Mouse (Mus musculus) kidney, embryonic 14.5 days (tissue): ENCODE results near the gene Sardh. TPM values are rescaled to one million over a fixed set of nuclear protein-coding genes. Genes with fewer than 3 reads are reported as not detected.
A peak's percentile ranks its signal among the peaks of the same experiment; 100 is the strongest.

ENCODE experiments used
- ATAC-seq: fragments of 200-750 bp; cut with Nextera tagmentation; 2 replicates; pipeline ENCODE4 v1.8.0; 2017; ENCODE audit warnings: moderate number of reproducible peaks, mild to moderate bottlenecking, moderate TSS enrichment, moderate library complexity; ENCODE audit not compliant: low FRiP score, low TSS enrichment
- H3K27ac ChIP-seq: fragments of 300-500 bp; sonication (generic); 2 replicates; pipeline ENCODE4 v1.5.1; 2014; ENCODE audit warnings: low read depth, mild to moderate bottlenecking, low read length, moderate library complexity, mixed read lengths
- H3K27me3 ChIP-seq: fragments of 300-500 bp; sonication (generic); 2 replicates; pipeline ENCODE4 v1.6.1; 2014; ENCODE audit warnings: mild to moderate bottlenecking, low read length; ENCODE audit not compliant: control insufficient read depth, insufficient read depth
- H3K36me3 ChIP-seq: fragments of 300-500 bp; sonication (generic); 2 replicates; pipeline ENCODE4 v1.6.1; 2014; ENCODE audit warnings: low read length, mixed read lengths; ENCODE audit not compliant: control insufficient read depth, insufficient read depth
- H3K4me1 ChIP-seq: fragments of 300-500 bp; sonication (generic); 2 replicates; pipeline ENCODE4 v1.6.1; 2014; ENCODE audit warnings: low read length, mixed read lengths; ENCODE audit not compliant: control insufficient read depth, insufficient read depth
- H3K4me2 ChIP-seq: fragments of 300-500 bp; sonication (generic); replicated peaks from 2 replicates; pipeline ENCODE4 v1.6.1; 2014; ENCODE audit warnings: low read depth, mild to moderate bottlenecking, low read length
- H3K4me3 ChIP-seq: fragments of 300-500 bp; sonication (generic); 2 replicates; pipeline ENCODE4 v1.5.1; 2014; ENCODE audit warnings: mild to moderate bottlenecking, low read length
- H3K9ac ChIP-seq: fragments of 300-500 bp; sonication (generic); 2 replicates; pipeline ENCODE4 v1.6.1; 2014; ENCODE audit warnings: low read depth, mild to moderate bottlenecking, low read length, moderate library complexity
- H3K9me3 ChIP-seq: fragments of 300-500 bp; sonication (generic); 2 replicates; pipeline ENCODE4 v1.6.1; 2016; ENCODE audit warnings: low read length; ENCODE audit not compliant: control insufficient read depth
- WGBS: fragments of 180-500 bp; shearing (Covaris S2); extraction: QIAGEN DNeasy Blood & Tissue Kit; methylation state at CpG from one replicate; pipeline ENCODE4 v1.1.7; 2014; 5-methylcytosine and 5-hydroxymethylcytosine counted together
- polyA plus RNA-seq: library from polyadenylated mRNA; unstranded; fragments of >200 nt; fragmentation: Nextera tagmentation; extraction: Ambion mirVana; gene quantifications from 2 replicates; pipeline ENCODE4 v1.2.1, GENCODE M21; 2014

The Sardh gene
- polyA plus RNA-seq, 1 experiment from 2014 or later: 29.9 TPM

- Histone ChIP-seq H3K4me3 (no peak overlapping the region), H3K27me3 (no peaks in the 10 kb centered on the region), H3K4me2 (no peak overlapping the region), H3K36me3 (peaks cover 4% of the 10 kb centered on the region; the same call in 1 of the 2 replicates), H3K9me3 (no peaks in the 10 kb centered on the region), H3K4me1 (0 out of 2 replicates have a peak, but pooled peaks cover 3% of the 10 kb centered on the region), H3K9ac (no peak overlapping the region), H3K27ac (no peak overlapping the region)
- peak; percentile 56; the same call in 1 of the 2 replicates for ATAC-seq
- WGBS: 14% methylated on average over 3 of the region's 3 CpGs
These were observed 12.4 kb downstream of the Sardh start for GRCm38 (mm10) chr2:27235729-27236128.

DNA sequence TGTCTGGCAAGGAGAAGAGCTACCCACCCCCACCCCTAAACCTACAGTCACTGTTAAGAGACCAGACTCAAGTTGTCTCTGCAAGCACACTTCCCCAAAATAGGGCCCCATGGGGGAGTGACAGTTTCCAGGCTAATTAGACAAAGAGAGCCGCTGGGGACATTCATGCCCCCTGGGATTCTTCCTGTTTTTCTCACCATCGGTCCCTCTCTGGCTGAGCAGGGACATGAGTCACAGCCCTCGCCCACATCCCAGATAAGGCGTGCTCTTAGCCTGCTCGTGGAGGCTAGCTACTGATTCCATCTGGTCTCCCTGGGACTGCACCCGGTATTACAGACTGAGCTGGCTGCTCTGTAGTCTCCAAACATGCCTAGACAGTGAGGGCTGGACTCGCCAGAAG is 15.8 kb downstream of the Sardh start:
- Histone ChIP-seq H3K9me3 (no peaks in the 10 kb centered on the region), H3K27me3 (no peaks in the 10 kb centered on the region), H3K4me3 (no peak overlapping the region), H3K27ac (no peak overlapping the region), H3K9ac (peak overlapping the region; percentile 12; the same call in 1 of the 2 replicates), H3K36me3 (peaks cover 6% of the 10 kb centered on the region; the same call in 1 of the 2 replicates), H3K4me2 (no peak overlapping the region), H3K4me1 (0 out of 2 replicates have a peak, but pooled peaks cover 3% of the 10 kb centered on the region)
- no peak; the same call in 1 of the 2 replicates for ATAC-seq
- WGBS: 20% methylated on average over 7 of the region's 7 CpGs

GRCm38 (mm10) chr2:27229481-27230105 is 18.5 kb downstream of the Sardh start:
- H3K27ac ChIP-seq: no peak overlapping the region
- H3K36me3 ChIP-seq: 0 out of 2 replicates have a peak, but pooled peaks cover 2% of the 10 kb centered on the region
- no peaks in the 10 kb centered on the region for H3K9me3 ChIP-seq
- no peak overlapping the region for H3K4me2 ChIP-seq
- 86% methylated on average over 2 of the region's 2 CpGs for WGBS
- ATAC-seq: no peak
- H3K4me1 ChIP-seq: 0 out of 2 replicates have a peak, but pooled peaks cover 3% of the 10 kb centered on the region
- no peaks in the 10 kb centered on the region for H3K27me3 ChIP-seq
- H3K4me3 ChIP-seq: no peak overlapping the region
- H3K9ac ChIP-seq: no peak overlapping the region

GRCm38 (mm10) chr2:27228809-27229480 is 19.2 kb downstream of the Sardh start:
- 80% methylated on average over 5 of the region's 5 CpGs for WGBS
- ATAC-seq: no peak
- Histone ChIP-seq H3K4me3 (no peak overlapping the region), H3K4me2 (no peak overlapping the region), H3K27ac (no peak overlapping the region), H3K27me3 (no peaks in the 10 kb centered on the region), H3K9me3 (no peaks in the 10 kb centered on the region), H3K36me3 (0 out of 2 replicates have a peak, but pooled peaks cover 2% of the 10 kb centered on the region), H3K9ac (no peak overlapping the region), H3K4me1 (0 out of 2 replicates have a peak, but pooled peaks cover 3% of the 10 kb centered on the region)

DNA sequence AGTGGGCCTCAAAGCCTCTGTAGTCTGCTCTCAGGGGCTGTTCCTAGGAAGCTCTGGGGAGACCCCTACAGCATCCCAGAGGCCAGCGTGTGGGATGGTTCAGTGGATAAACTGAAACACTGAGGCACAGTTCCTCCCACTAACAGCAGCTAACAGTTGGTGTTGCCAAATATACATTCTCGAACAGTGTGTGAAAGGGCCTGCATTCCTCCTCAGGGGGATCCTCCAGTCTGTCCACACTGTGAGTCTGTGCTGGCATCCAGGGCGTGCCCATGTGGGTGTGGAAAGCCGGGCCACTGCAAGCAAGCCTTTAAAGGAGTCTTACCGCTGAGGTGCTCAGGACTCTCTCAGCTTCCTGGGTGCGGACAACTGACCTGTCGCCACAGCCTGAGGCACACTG is 21.6 kb downstream of the Sardh start:
- 72% methylated on average over 7 of the region's 7 CpGs for WGBS

GRCm38 (mm10) chr2:27223012-27223421 is 25.1 kb downstream of the Sardh start:
- no peak for ATAC-seq
- Histone ChIP-seq H3K27me3 (no peaks in the 10 kb centered on the region), H3K4me3 (no peak overlapping the region), H3K4me1 (no peaks in the 10 kb centered on the region), H3K9ac (no peak overlapping the region), H3K4me2 (no peak overlapping the region), H3K9me3 (no peaks in the 10 kb centered on the region), H3K27ac (no peak overlapping the region), H3K36me3 (no peaks in the 10 kb centered on the region; the same call in 1 of the 2 replicates)
- WGBS: 82% methylated on average over 7 of the region's 7 CpGs

More for the DNA sequence above, 21.6 kb downstream of the Sardh start:
- no peak overlapping the region for H3K9ac ChIP-seq
- H3K4me1 ChIP-seq: no peaks in the 10 kb centered on the region
- no peaks in the 10 kb centered on the region for H3K9me3 ChIP-seq
- H3K4me3 ChIP-seq: no peak overlapping the region
- H3K36me3 ChIP-seq: 0 out of 2 replicates have a peak, but pooled peaks cover 2% of the 10 kb centered on the region
- ATAC-seq: no peak
- H3K27me3 ChIP-seq: no peaks in the 10 kb centered on the region
- H3K4me2 ChIP-seq: no peak overlapping the region
- no peak overlapping the region for H3K27ac ChIP-seq

DNA sequence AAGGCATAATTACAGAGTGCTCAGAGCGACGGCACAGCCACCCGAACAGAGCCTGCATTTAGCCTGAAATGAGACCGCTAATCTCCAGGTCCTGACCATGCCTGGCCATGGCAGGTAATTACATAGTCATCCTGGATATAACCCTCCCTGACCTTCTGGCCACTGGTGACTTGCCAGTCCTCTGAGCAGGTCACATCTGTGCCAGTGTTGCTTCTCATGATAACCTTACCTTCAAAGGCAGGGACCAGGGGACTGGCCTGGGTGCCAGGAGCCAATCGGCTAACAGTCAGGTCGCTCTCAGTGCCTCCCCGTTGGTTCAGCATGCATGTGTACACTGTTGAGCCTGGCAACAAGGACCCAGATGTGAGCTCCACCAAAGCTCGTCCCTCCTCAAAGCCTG is 29.6 kb downstream of the Sardh start:
- 84% methylated on average over 8 of the region's 8 CpGs for WGBS
- Histone ChIP-seq H3K36me3 (no peaks in the 10 kb centered on the region; the same call in 1 of the 2 replicates), H3K27ac (no peak overlapping the region), H3K9ac (no peak overlapping the region), H3K27me3 (no peaks in the 10 kb centered on the region), H3K4me1 (no peaks in the 10 kb centered on the region), H3K9me3 (no peaks in the 10 kb centered on the region), H3K4me2 (no peak overlapping the region), H3K4me3 (no peak overlapping the region)
- no peak for ATAC-seq

- H3K9ac ChIP-seq: no peak overlapping the region
- no peak overlapping the region for H3K4me3 ChIP-seq
- H3K4me2 ChIP-seq: no peak overlapping the region
- no peaks in the 10 kb centered on the region for H3K9me3 ChIP-seq
- no peak overlapping the region for H3K27ac ChIP-seq
- 80% methylated on average over 2 of the region's 2 CpGs for WGBS
- no peaks in the 10 kb centered on the region; the same call in 1 of the 2 replicates for H3K36me3 ChIP-seq
- ATAC-seq: no peak
- H3K27me3 ChIP-seq: no peaks in the 10 kb centered on the region
- no peaks in the 10 kb centered on the region for H3K4me1 ChIP-seq
These were observed 30.0 kb downstream of the Sardh start for GRCm38 (mm10) chr2:27218121-27218544.

DNA sequence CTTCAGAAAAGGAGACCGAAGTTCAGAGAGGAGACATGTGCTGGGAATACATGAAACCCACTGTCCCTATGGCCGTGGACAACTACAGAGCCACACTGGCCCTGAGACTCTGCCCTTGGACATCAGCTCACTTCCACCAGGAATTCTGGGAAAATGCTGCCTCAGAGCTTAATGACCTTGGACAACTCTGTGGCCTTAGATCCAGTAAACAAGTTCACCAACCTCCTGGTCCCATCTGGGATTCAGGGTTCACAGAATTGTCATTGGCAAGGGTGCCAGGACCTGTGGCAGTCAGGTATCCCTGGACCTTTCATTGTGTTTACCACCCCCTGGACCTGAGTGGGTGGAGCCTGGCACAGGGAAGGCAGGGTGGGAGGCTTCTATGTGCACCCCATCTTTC is 32.6 kb downstream of the Sardh start:
- Histone ChIP-seq H3K4me1 (0 out of 2 replicates have a peak, but pooled peaks cover 2% of the 10 kb centered on the region), H3K9ac (no peak overlapping the region), H3K9me3 (no peaks in the 10 kb centered on the region), H3K4me3 (no peak overlapping the region), H3K27ac (no peak overlapping the region), H3K4me2 (no peak overlapping the region), H3K36me3 (no peaks in the 10 kb centered on the region; the same call in 1 of the 2 replicates), H3K27me3 (no peaks in the 10 kb centered on the region)
- 52% methylated on average over 2 of the region's 2 CpGs for WGBS
- ATAC-seq: no peak
